Mouse (Mus musculus) CH12.LX (cell line): ENCODE measurements around the gene Ap5z1. TPM values are rescaled to one million over a fixed set of nuclear protein-coding genes. Genes with fewer than 3 reads are reported as not detected.

Experiments
- DNase-seq: peaks from one replicate; pipeline ENCODE4 v3.0.0-alpha.2; 2013; ENCODE audit errors: extremely low read depth
- H3K27ac ChIP-seq: 2 replicates; pipeline ENCODE4 v1.5.1; 2012; ENCODE audit warnings: low read depth, mild to moderate bottlenecking, control low read depth, moderate library complexity; ENCODE audit not compliant: insufficient read depth
- H3K27me3 ChIP-seq: replicated peaks from 2 replicates; pipeline ENCODE3; 2012; ENCODE audit warnings: inconsistent platforms
- H3K36me3 ChIP-seq, 2 experiments: replicated peaks in 1 of 2; 2 replicates each; pipeline versions ENCODE3 to v1.6.1; 2012; ENCODE audit warnings: inconsistent platforms in 1 of 2, low read length in 1 of 2, mild to moderate bottlenecking in 1 of 2, mixed read lengths in 1 of 2, moderate library complexity in 1 of 2; ENCODE audit not compliant: control insufficient read depth in 1 of 2, insufficient read depth in 1 of 2
- H3K4me1 ChIP-seq, 2 experiments: 2 replicates each; pipeline ENCODE4 v1.6.1; 2012; ENCODE audit warnings: inconsistent platforms in 1 of 2, moderate library complexity in 1 of 2; ENCODE audit not compliant: insufficient read depth in 2 of 2, control insufficient read depth in 1 of 2
- H3K4me2 ChIP-seq: 2 replicates; pipeline ENCODE4 v1.6.1; 2012; ENCODE audit warnings: low read depth, mild to moderate bottlenecking, control low read depth; ENCODE audit not compliant: poor library complexity, insufficient read depth, severe bottlenecking
- H3K4me3 ChIP-seq, 3 experiments: fragments of 150-350 bp in 1 of 3; sonication (generic) in 1 of 3; replicated peaks in 1 of 3; 2 replicates each; pipeline versions ENCODE3 to v1.5.1; 2011 to 2012; ENCODE audit warnings: low read depth in 2 of 3, low read length in 2 of 3, mild to moderate bottlenecking in 2 of 3, moderate library complexity in 2 of 3, control low read depth in 1 of 3, improper control_type of control experiment in 1 of 3, inconsistent platforms in 1 of 3, mixed read lengths in 1 of 3; ENCODE audit not compliant: poor library complexity in 1 of 3
- H3K79me2 ChIP-seq: replicated peaks from 2 replicates; pipeline ENCODE4 v1.6.1; 2012; ENCODE audit warnings: mild to moderate bottlenecking, moderate library complexity; ENCODE audit not compliant: control insufficient read depth, poor library complexity, insufficient read depth, severe bottlenecking; ENCODE audit errors: extremely low read depth
- H3K9ac ChIP-seq: 2 replicates; pipeline ENCODE4 v1.6.1; 2012; ENCODE audit warnings: low read depth, mild to moderate bottlenecking, control low read depth, moderate library complexity; ENCODE audit not compliant: insufficient read depth
- H3K9me3 ChIP-seq: replicated peaks from 2 replicates; pipeline ENCODE3; 2012; ENCODE audit warnings: low read length, inconsistent platforms, mixed read lengths
- EP300 ChIP-seq: IDR thresholded peaks from 2 replicates; pipeline ENCODE4 v1.6.1; 2011; ENCODE audit warnings: low read length, improper control_type of control experiment
- ETS1 ChIP-seq: conservative IDR thresholded peaks from 2 replicates; pipeline ENCODE4 v1.6.1; 2012; ENCODE audit warnings: low read depth, mild to moderate bottlenecking, inconsistent platforms, low read length, improper control_type of control experiment, moderate library complexity
- HCFC1 ChIP-seq: IDR thresholded peaks from 2 replicates; pipeline ENCODE4 v1.6.1; 2012; ENCODE audit warnings: low read depth, mild to moderate bottlenecking, inconsistent platforms, low read length, improper control_type of control experiment
- JUN ChIP-seq: IDR thresholded peaks from 2 replicates; pipeline ENCODE4 v1.6.1; 2011; ENCODE audit warnings: low read depth, mild to moderate bottlenecking, low read length, improper control_type of control experiment, moderate library complexity; ENCODE audit not compliant: insufficient read depth
- MAX ChIP-seq: IDR thresholded peaks from 2 replicates; pipeline ENCODE4 v1.6.1; 2011; ENCODE audit warnings: low read length, improper control_type of control experiment
- MAZ ChIP-seq: IDR thresholded peaks from 2 replicates; pipeline ENCODE4 v1.6.1; 2012; ENCODE audit warnings: low read depth, mild to moderate bottlenecking, inconsistent platforms, low read length, improper control_type of control experiment, moderate library complexity
- MEF2A ChIP-seq: IDR thresholded peaks from 2 replicates; pipeline ENCODE4 v1.6.1; 2014; ENCODE audit warnings: low read depth, mild to moderate bottlenecking, inconsistent platforms, low read length, improper control_type of control experiment, borderline replicate concordance
- MXI1 ChIP-seq: IDR thresholded peaks from 2 replicates; pipeline ENCODE4 v1.6.1; 2011; ENCODE audit warnings: mild to moderate bottlenecking, low read depth, low read length, improper control_type of control experiment
- MYC ChIP-seq: IDR thresholded peaks from 2 replicates; pipeline ENCODE4 v1.6.1; 2011; ENCODE audit warnings: low read depth, mild to moderate bottlenecking, improper control_type of control experiment, low read length
- POLR2AphosphoS2 ChIP-seq: IDR thresholded peaks from 2 replicates; pipeline ENCODE4 v1.6.1; 2011; ENCODE audit warnings: low read depth, low read length, improper control_type of control experiment
- RAD21 ChIP-seq: IDR thresholded peaks from 2 replicates; pipeline ENCODE4 v1.6.1; 2011; ENCODE audit warnings: low read depth, mild to moderate bottlenecking, low read length, improper control_type of control experiment, moderate library complexity
- RCOR1 ChIP-seq: conservative IDR thresholded peaks from 2 replicates; pipeline ENCODE4 v1.6.1; 2012; ENCODE audit warnings: low read depth, mild to moderate bottlenecking, inconsistent platforms, low read length, improper control_type of control experiment
- SMC3 ChIP-seq: IDR thresholded peaks from 2 replicates; pipeline ENCODE4 v1.6.1; 2011; ENCODE audit warnings: low read depth, low read length, improper control_type of control experiment
- TCF12 ChIP-seq: IDR thresholded peaks from 2 replicates; pipeline ENCODE4 v1.6.1; 2014; ENCODE audit warnings: low read depth, mild to moderate bottlenecking, inconsistent platforms, low read length, improper control_type of control experiment
- UBTF ChIP-seq: IDR thresholded peaks from 2 replicates; pipeline ENCODE4 v1.6.1; 2012; ENCODE audit warnings: low read depth, mild to moderate bottlenecking, inconsistent platforms, low read length, improper control_type of control experiment, moderate library complexity
- USF2 ChIP-seq: conservative IDR thresholded peaks from 2 replicates; pipeline ENCODE4 v1.6.1; 2011; ENCODE audit warnings: low read depth, low read length, improper control_type of control experiment
- ZC3H11A ChIP-seq: IDR thresholded peaks from 2 replicates; pipeline ENCODE4 v1.6.1; 2012; ENCODE audit warnings: low read depth, mild to moderate bottlenecking, inconsistent platforms, low read length, improper control_type of control experiment
- ZKSCAN1 ChIP-seq: IDR thresholded peaks from 2 replicates; pipeline ENCODE4 v1.6.1; 2012; ENCODE audit warnings: low read depth, inconsistent platforms, low read length, improper control_type of control experiment, borderline replicate concordance
- ZMIZ1 ChIP-seq: IDR thresholded peaks from 2 replicates; pipeline ENCODE4 v1.6.1; 2012; ENCODE audit warnings: low read depth, mild to moderate bottlenecking, inconsistent platforms, low read length, improper control_type of control experiment
- dilution Hi-C: fragments of 300-500 bp; cut with MboI; formaldehyde crosslinking; loops from 2 replicates; pipeline ENCODE4 v1.14.3; 2020; ENCODE audit warnings: low sequenced_read_pairs; ENCODE audit not compliant: extremely low pct_unique_long_range_greater_than_20kb, extremely low pct_ligation_motif_present
- in situ Hi-C: fragments of 300-500 bp; cut with MboI; formaldehyde crosslinking; loops from 3 replicates; pipeline ENCODE4 v1.14.3; 2019; ENCODE audit warnings: low sequenced_read_pairs, low pct_ligation_motif_present, low pct_unique_long_range_greater_than_20kb, mixed read lengths
- polyA plus RNA-seq: library from polyadenylated mRNA; unstranded; fragments of >175 nt; gene quantifications from 2 replicates; pipeline ENCODE4 v1.2.1, GENCODE M21; 2012; ENCODE audit warnings: low read depth; ENCODE audit not compliant: insufficient read length
- total RNA-seq, 2 experiments: library from RNA; depleted of rRNA; stranded (reverse); fragments of 300-350 nt in 1 of 2; fragments of >200 nt in 1 of 2; gene quantifications; 2 replicates each; pipeline ENCODE4 v1.2.3; 2012 to 2014

Ap5z1 gene
- total and polyA plus RNA-seq, 3 experiments: 3.1 to 18.7 (median 11.3) TPM

- TF ChIP-seq POLR2AphosphoS2 (no peak), USF2 (no peak), ZC3H11A (no peak), MAZ (no peak), HCFC1 (no peak), RCOR1 (no peak)
- Histone ChIP-seq H3K9me3 (peaks cover 7% of the 10 kb centered on the region), H3K9ac (no peak overlapping the region), H3K36me3 (peaks cover 27 to 70% of the 10 kb centered on the region in 2 experiments), H3K79me2 (peaks cover 11% of the 10 kb centered on the region), H3K27ac (no peak overlapping the region), H3K4me3 (no peak overlapping the region), H3K27me3 (no peaks in the 10 kb centered on the region), H3K4me1 (peaks cover 3 to 22% of the 10 kb centered on the region in 2 experiments; a peak in 3 of 4 replicates), H3K4me2 (no peak overlapping the region)
- no peak for DNase-seq
- in situ Hi-C loops: no loop called here
- dilution Hi-C loops: no loop called here
Measured at GRCm38 (mm10) chr5:142462641-142462948, 1.1 kb upstream of the Ap5z1 start.

GRCm38 (mm10) chr5:142463011-142463410 is 733 bp upstream of the Ap5z1 start:
- H3K4me2 ChIP-seq: peak overlapping the region; percentile 42; the same call in 1 of the 2 replicates
- peak overlapping the region; percentile 52; the same call in 1 of the 2 replicates for H3K27ac ChIP-seq
- in situ Hi-C loops (no loop called here), dilution Hi-C loops (no loop called here)
- DNase-seq: no peak
- peaks cover 7% of the 10 kb centered on the region for H3K9me3 ChIP-seq
- H3K79me2 ChIP-seq: peaks cover 11% of the 10 kb centered on the region
- peaks cover 27 to 70% of the 10 kb centered on the region in 2 experiments for H3K36me3 ChIP-seq
- peaks cover 3 to 22% of the 10 kb centered on the region in 2 experiments; a peak in 3 of 4 replicates for H3K4me1 ChIP-seq
- no peaks in the 10 kb centered on the region for H3K27me3 ChIP-seq
- TF ChIP-seq MAX: no peak
- TF ChIP-seq MYC: no peak
- TF ChIP-seq JUN: no peak
- no peak for TF ChIP-seq MXI1
- no peak for TF ChIP-seq ETS1
- TF ChIP-seq ZKSCAN1: no peak
- no peak for TF ChIP-seq POLR2AphosphoS2
- TF ChIP-seq RAD21: no peak
- TF ChIP-seq MAZ: no peak
- no peak for TF ChIP-seq TCF12
- TF ChIP-seq EP300: no peak
- TF ChIP-seq SMC3: no peak
- no peak for TF ChIP-seq MEF2A
- TF ChIP-seq ZMIZ1: no peak
- no peak for TF ChIP-seq UBTF
- peak overlapping the region; percentile 68; the same call in 1 of the 2 replicates for H3K9ac ChIP-seq
- peak overlapping the region in 2 of 3 experiments; percentile 51 to 90 for H3K4me3 ChIP-seq
